Mouse (Mus musculus): ENCODE results near the gene Olfr1101. TPM values are rescaled to one million over a fixed set of nuclear protein-coding genes. Genes with fewer than 3 reads are reported as not detected.

Gene Olfr1101
- not detected in 2 replicates for polyA plus RNA-seq (2014; fragmentation: Nextera tagmentation; extraction: Ambion mirVana)

DNA sequence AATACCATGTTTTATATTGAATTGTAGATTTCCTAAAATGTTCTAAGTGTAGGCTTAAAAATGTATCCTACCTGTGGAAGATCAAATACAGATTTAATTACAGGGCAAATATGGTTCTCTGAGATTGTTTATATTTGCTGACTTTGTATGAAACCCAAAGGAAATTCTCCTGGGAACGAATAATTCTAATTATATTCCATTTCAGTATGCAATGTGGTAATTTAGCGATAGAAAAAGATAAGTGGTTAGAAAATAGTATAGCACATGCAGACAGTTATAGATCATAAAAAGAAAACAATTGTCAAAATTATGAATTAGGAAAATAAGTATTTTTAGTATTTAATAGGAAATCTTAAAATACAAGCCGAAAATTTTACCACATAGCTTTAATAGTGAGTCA is at the start of gene Olfr1101:
Gene Olfr1101 (minus strand): TSS at position 101 of the 400 bp plus-strand sequence.
- DNase-seq (ENCODE audit: low spot score), result no peak
- H3K4me2 ChIP-seq (ENCODE audit: low read depth), result no peak within 1 kb of the TSS
- WGBS, result 85% methylated on average over 3 of the region's 3 CpGs
- H3K27me3 ChIP-seq (ENCODE audit: control insufficient read depth, insufficient read depth, low read length), result no peaks in the 10 kb centered on the region
- H3K36me3 ChIP-seq (ENCODE audit: control insufficient read depth, insufficient read depth, low read length), result no peaks in the 10 kb centered on the region
- H3K9ac ChIP-seq (ENCODE audit: low read length), result no peak within 1 kb of the TSS
- no peaks in the 10 kb centered on the region for H3K9me3 ChIP-seq (ENCODE audit: control insufficient read depth, low read length)
- no peak within 1 kb of the TSS for H3K4me3 ChIP-seq (ENCODE audit: low read depth, low read length)
- H3K27ac ChIP-seq (ENCODE audit: low read depth, low read length), result no peak within 1 kb of the TSS
- H3K4me1 ChIP-seq (ENCODE audit: control insufficient read depth, insufficient read depth, low read length), result no peaks in the 10 kb centered on the region
- ATAC-seq (ENCODE audit: insufficient read depth, low FRiP score, low TSS enrichment), result no peak

DNA sequence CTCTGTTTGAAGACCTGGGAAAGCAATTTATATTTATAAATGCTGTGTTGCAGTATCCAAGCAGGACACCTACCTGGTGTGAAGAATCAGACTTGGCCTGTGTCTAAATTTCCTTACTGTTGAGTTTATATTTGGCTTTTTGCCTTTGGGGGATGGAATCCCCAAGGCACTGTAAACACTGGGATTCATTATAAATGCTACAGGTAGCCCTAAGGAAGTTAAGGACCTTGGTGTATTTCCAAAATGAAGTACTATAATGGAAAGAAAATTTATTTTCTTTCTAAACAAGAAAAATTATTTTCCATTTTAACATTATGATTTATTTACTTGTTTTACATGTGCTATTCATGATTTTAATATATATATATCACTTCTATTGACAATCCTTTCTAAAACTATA is 45.4 kb upstream of the Olfr1101 start, which contains the start of gene Olfr1105:
Gene Olfr1105 (minus strand): TSS at position 101 of the 400 bp plus-strand sequence.
- Histone ChIP-seq H3K27ac (ENCODE audit: low read depth, low read length) (no peak within 1 kb of the TSS), H3K4me1 (ENCODE audit: control insufficient read depth, insufficient read depth, low read length) (no peaks in the 10 kb centered on the region), H3K9me3 (ENCODE audit: control insufficient read depth, low read length) (no peaks in the 10 kb centered on the region), H3K4me2 (ENCODE audit: low read depth) (no peak within 1 kb of the TSS), H3K36me3 (ENCODE audit: control insufficient read depth, insufficient read depth, low read length) (no peaks in the 10 kb centered on the region), H3K4me3 (ENCODE audit: low read depth, low read length) (no peak within 1 kb of the TSS), H3K9ac (ENCODE audit: low read length) (no peak within 1 kb of the TSS), H3K27me3 (ENCODE audit: control insufficient read depth, insufficient read depth, low read length) (no peaks in the 10 kb centered on the region)
- DNase-seq (ENCODE audit: low spot score) (no peak), ATAC-seq (ENCODE audit: insufficient read depth, low FRiP score, low TSS enrichment) (no peak)

GRCm38 (mm10) chr2:87026980-87027379 is 36.0 kb upstream of the Olfr1101 start, which contains the start of gene Olfr1104:
TSS of gene Olfr1104 (minus strand) at chr2:87027080.
- ATAC-seq (ENCODE audit: insufficient read depth, low FRiP score, low TSS enrichment), result no peak
- WGBS, result 79% methylated on average over 1 of the region's 1 CpGs

DNA sequence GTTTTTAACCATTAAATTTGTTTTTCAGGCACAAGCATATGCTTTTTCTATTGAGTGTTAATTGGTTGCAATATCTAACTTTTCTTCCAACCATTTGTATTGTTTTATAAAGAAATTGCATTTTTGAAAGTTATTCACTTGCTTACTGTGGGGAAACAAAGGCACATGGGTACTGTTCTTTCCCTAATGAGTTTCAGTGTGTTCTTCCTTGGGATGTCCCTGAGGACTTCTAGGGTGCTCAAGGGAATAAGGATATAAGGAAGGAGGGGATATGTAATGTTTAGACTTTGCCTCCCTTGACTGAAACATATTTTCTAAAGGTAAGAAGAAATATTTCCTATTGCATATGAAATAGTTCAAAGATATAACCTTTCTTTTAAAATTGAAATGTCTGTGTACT is 7.1 kb upstream of the Olfr1101 start, which contains the start of gene Olfr1102:
Gene Olfr1102 (plus strand): TSS at position 301 of the 400 bp plus-strand sequence.
- Histone ChIP-seq H3K9ac (ENCODE audit: low read length) (no peak within 1 kb of the TSS), H3K27me3 (ENCODE audit: control insufficient read depth, insufficient read depth, low read length) (no peaks in the 10 kb centered on the region)
- ATAC-seq (ENCODE audit: insufficient read depth, low FRiP score, low TSS enrichment), result no peak

More at GRCm38 (mm10) chr2:87026980-87027379, 36.0 kb upstream of the Olfr1101 start, which contains the start of gene Olfr1104:
- no peak within 1 kb of the TSS for H3K4me3 ChIP-seq (ENCODE audit: low read depth, low read length)
- DNase-seq (ENCODE audit: low spot score), result no peak
- no peak within 1 kb of the TSS for H3K4me2 ChIP-seq (ENCODE audit: low read depth)
- H3K9me3 ChIP-seq (ENCODE audit: control insufficient read depth, low read length), result no peaks in the 10 kb centered on the region
- H3K27me3 ChIP-seq (ENCODE audit: control insufficient read depth, insufficient read depth, low read length), result no peaks in the 10 kb centered on the region
- no peak within 1 kb of the TSS for H3K27ac ChIP-seq (ENCODE audit: low read depth, low read length)
- H3K4me1 ChIP-seq (ENCODE audit: control insufficient read depth, insufficient read depth, low read length), result no peaks in the 10 kb centered on the region
- no peak within 1 kb of the TSS for H3K9ac ChIP-seq (ENCODE audit: low read length)
- no peaks in the 10 kb centered on the region for H3K36me3 ChIP-seq (ENCODE audit: control insufficient read depth, insufficient read depth, low read length)

DNA sequence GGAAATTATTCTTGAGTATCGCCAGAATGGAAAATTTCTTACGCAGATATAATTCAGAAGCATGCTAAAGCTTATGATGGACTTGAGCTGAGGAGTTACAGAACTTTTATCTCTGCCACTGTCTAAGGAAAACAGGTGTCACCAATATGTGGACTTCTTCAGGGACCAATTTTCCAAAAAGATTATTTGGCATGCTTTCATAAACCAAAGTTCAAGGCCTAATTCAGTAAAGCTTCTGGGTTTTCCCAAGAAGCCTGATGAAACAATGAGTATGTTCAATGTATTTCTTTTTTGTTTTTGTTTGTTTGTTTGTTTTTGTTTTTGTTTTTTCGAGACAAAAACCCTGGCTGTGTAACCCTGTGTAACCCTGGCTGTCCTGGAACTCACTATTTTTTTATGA is 11.2 kb downstream of the Olfr1101 start, which contains the start of gene Olfr1100:
Gene Olfr1100 (minus strand): TSS at position 101 of the 400 bp plus-strand sequence.
- no peaks in the 10 kb centered on the region for H3K4me1 ChIP-seq (ENCODE audit: control insufficient read depth, insufficient read depth, low read length)
- H3K27me3 ChIP-seq (ENCODE audit: control insufficient read depth, insufficient read depth, low read length), result no peaks in the 10 kb centered on the region
- no peaks in the 10 kb centered on the region for H3K9me3 ChIP-seq (ENCODE audit: control insufficient read depth, low read length)
- no peak for ATAC-seq (ENCODE audit: insufficient read depth, low FRiP score, low TSS enrichment)
- no peak within 1 kb of the TSS for H3K9ac ChIP-seq (ENCODE audit: low read length)
- H3K27ac ChIP-seq (ENCODE audit: low read depth, low read length), result no peak within 1 kb of the TSS
- no peaks in the 10 kb centered on the region for H3K36me3 ChIP-seq (ENCODE audit: control insufficient read depth, insufficient read depth, low read length)
- no peak for DNase-seq (ENCODE audit: low spot score)
- H3K4me2 ChIP-seq (ENCODE audit: low read depth), result no peak within 1 kb of the TSS
- 86% methylated on average over 3 of the region's 3 CpGs for whole genome bisulfite sequencing
- no peak within 1 kb of the TSS for H3K4me3 ChIP-seq (ENCODE audit: low read depth, low read length)

More for the DNA sequence above, 7.1 kb upstream of the Olfr1101 start, which contains the start of gene Olfr1102:
- no peak for DNase-seq (ENCODE audit: low spot score)
- no peak within 1 kb of the TSS for H3K4me3 ChIP-seq (ENCODE audit: low read depth, low read length)
- no peaks in the 10 kb centered on the region for H3K36me3 ChIP-seq (ENCODE audit: control insufficient read depth, insufficient read depth, low read length)
- no peak within 1 kb of the TSS for H3K4me2 ChIP-seq (ENCODE audit: low read depth)
- H3K27ac ChIP-seq (ENCODE audit: low read depth, low read length), result no peak within 1 kb of the TSS
- no peaks in the 10 kb centered on the region for H3K9me3 ChIP-seq (ENCODE audit: control insufficient read depth, low read length)
- no peaks in the 10 kb centered on the region for H3K4me1 ChIP-seq (ENCODE audit: control insufficient read depth, insufficient read depth, low read length)

DNA sequence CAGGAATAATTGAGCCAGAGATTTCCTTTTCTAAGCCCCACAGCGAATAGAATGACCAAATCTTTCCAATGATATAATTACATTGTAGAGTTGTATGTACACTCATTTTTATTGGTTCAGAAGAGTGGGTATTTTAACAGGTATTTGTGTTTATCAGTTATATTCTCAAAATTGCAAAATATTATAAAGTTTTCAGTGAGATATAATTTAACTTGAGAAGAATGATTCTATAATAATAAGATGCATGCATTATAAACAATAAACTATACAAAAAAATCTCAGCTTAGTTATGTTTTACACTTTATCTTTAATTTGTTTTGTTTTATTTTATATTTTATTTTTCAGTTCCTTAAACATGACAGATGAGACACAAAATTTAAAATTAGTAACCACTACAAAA is 30.4 kb downstream of the Olfr1101 start, which contains the start of gene Olfr1099:
Gene Olfr1099 (minus strand): TSS at position 101 of the 400 bp plus-strand sequence.
- ATAC-seq (ENCODE audit: insufficient read depth, low FRiP score, low TSS enrichment), result no peak
- Histone ChIP-seq H3K9ac (ENCODE audit: low read length) (no peak within 1 kb of the TSS), H3K4me3 (ENCODE audit: low read depth, low read length) (no peak within 1 kb of the TSS), H3K27ac (ENCODE audit: low read depth, low read length) (no peak within 1 kb of the TSS), H3K9me3 (ENCODE audit: control insufficient read depth, low read length) (no peaks in the 10 kb centered on the region), H3K36me3 (ENCODE audit: control insufficient read depth, insufficient read depth, low read length) (no peaks in the 10 kb centered on the region), H3K4me1 (ENCODE audit: control insufficient read depth, insufficient read depth, low read length) (no peaks in the 10 kb centered on the region), H3K27me3 (ENCODE audit: control insufficient read depth, insufficient read depth, low read length) (no peaks in the 10 kb centered on the region), H3K4me2 (ENCODE audit: low read depth) (no peak within 1 kb of the TSS)
- DNase-seq (ENCODE audit: low spot score), result no peak
- 83% methylated on average over 1 of the region's 1 CpGs for WGBS

Other genes with a start within 250 kb of the Olfr1101 start
- not detected in 2 replicates for gene Olfr1090, start 232.2 kb downstream of the Olfr1101 start, polyA plus RNA-seq (2014; fragmentation: Nextera tagmentation; extraction: Ambion mirVana)
- not detected in 2 replicates for gene Olfr1093, start 208.7 kb downstream of the Olfr1101 start, polyA plus RNA-seq (2014; fragmentation: Nextera tagmentation; extraction: Ambion mirVana)
- gene Olfr141, start 181.2 kb downstream of the Olfr1101 start, polyA plus RNA-seq (2014; fragmentation: Nextera tagmentation; extraction: Ambion mirVana), result not detected in 2 replicates
- not detected in 2 replicates for gene Olfr1094, start 166.6 kb downstream of the Olfr1101 start, polyA plus RNA-seq (2014; fragmentation: Nextera tagmentation; extraction: Ambion mirVana)
- gene Olfr1095, start 139.5 kb downstream of the Olfr1101 start, polyA plus RNA-seq (2014; fragmentation: Nextera tagmentation; extraction: Ambion mirVana), result not detected in 2 replicates
- gene Gm13723, start 116.4 kb downstream of the Olfr1101 start, polyA plus RNA-seq (2014; fragmentation: Nextera tagmentation; extraction: Ambion mirVana), result not detected in 2 replicates
- not detected in 2 replicates for gene Olfr1097, start 99.0 kb downstream of the Olfr1101 start, polyA plus RNA-seq (2014; fragmentation: Nextera tagmentation; extraction: Ambion mirVana)
- not detected in 2 replicates for gene Olfr1098, start 66.7 kb downstream of the Olfr1101 start, polyA plus RNA-seq (2014; fragmentation: Nextera tagmentation; extraction: Ambion mirVana)
- gene Olfr1099, start 30.5 kb downstream of the Olfr1101 start, polyA plus RNA-seq (2014; fragmentation: Nextera tagmentation; extraction: Ambion mirVana), result not detected in 2 replicates
- gene Olfr1100, start 11.3 kb downstream of the Olfr1101 start, polyA plus RNA-seq (2014; fragmentation: Nextera tagmentation; extraction: Ambion mirVana), result not detected in 2 replicates
- not detected in 2 replicates for gene Olfr1102, start 7.2 kb upstream of the Olfr1101 start, polyA plus RNA-seq (2014; fragmentation: Nextera tagmentation; extraction: Ambion mirVana)
- not detected in 2 replicates for gene Olfr1104, start 35.9 kb upstream of the Olfr1101 start, polyA plus RNA-seq (2014; fragmentation: Nextera tagmentation; extraction: Ambion mirVana)
- gene Olfr1105, start 45.3 kb upstream of the Olfr1101 start, polyA plus RNA-seq (2014; fragmentation: Nextera tagmentation; extraction: Ambion mirVana), result not detected in 2 replicates
- not detected in 2 replicates for gene Olfr1106, start 61.1 kb upstream of the Olfr1101 start, polyA plus RNA-seq (2014; fragmentation: Nextera tagmentation; extraction: Ambion mirVana)
- gene Olfr1107, start 84.6 kb upstream of the Olfr1101 start, polyA plus RNA-seq (2014; fragmentation: Nextera tagmentation; extraction: Ambion mirVana), result not detected in 2 replicates
- gene Olfr1109, start 104.8 kb upstream of the Olfr1101 start, polyA plus RNA-seq (2014; fragmentation: Nextera tagmentation; extraction: Ambion mirVana), result not detected in 2 replicates
- not detected in 2 replicates for gene Olfr259, start 123.3 kb upstream of the Olfr1101 start, polyA plus RNA-seq (2014; fragmentation: Nextera tagmentation; extraction: Ambion mirVana)
- gene Olfr1110, start 149.1 kb upstream of the Olfr1101 start, polyA plus RNA-seq (2014; fragmentation: Nextera tagmentation; extraction: Ambion mirVana), result not detected in 2 replicates
- not detected in 2 replicates for gene Olfr1111, start 161.4 kb upstream of the Olfr1101 start, polyA plus RNA-seq (2014; fragmentation: Nextera tagmentation; extraction: Ambion mirVana)
- gene Olfr1112, start 196.6 kb upstream of the Olfr1101 start, polyA plus RNA-seq (2014; fragmentation: Nextera tagmentation; extraction: Ambion mirVana), result not detected in 2 replicates
- not detected in 2 replicates for gene Olfr1113, start 217.7 kb upstream of the Olfr1101 start, polyA plus RNA-seq (2014; fragmentation: Nextera tagmentation; extraction: Ambion mirVana)

Data from neural tube, embryonic 11.5 days (tissue).